Mouse (Mus musculus) adrenal gland, adult 8-10 months (tissue): ENCODE data around the gene Psors1c2. TPM values are rescaled to one million over a fixed set of nuclear protein-coding genes. Genes with fewer than 3 reads are reported as not detected.
"Not testable (repeated sequence)": the region's sequence is repeated elsewhere in the genome, so short reads cannot be mapped to it uniquely, and the experiment has no call there.

Source experiments
- DNase-seq: peaks from one replicate; pipeline ENCODE4 v3.0.0; 2022
- total RNA-seq, 4 experiments: library from RNA; stranded (reverse); gene quantifications; 2 replicates each; pipeline ENCODE4 v1.2.4; 2022

Gene Psors1c2
- total RNA-seq, result not detected

GRCm38 (mm10) chr17:35532901-35533300 lies at the start of gene Psors1c2:
Psors1c2 (plus strand) TSS chr17:35533201.
- DNase-seq, result no peak

GRCm38 (mm10) chr17:35484066-35484465 lies 48.9 kb upstream of the Psors1c2 start:
- no peak for DNase-seq

DNA sequence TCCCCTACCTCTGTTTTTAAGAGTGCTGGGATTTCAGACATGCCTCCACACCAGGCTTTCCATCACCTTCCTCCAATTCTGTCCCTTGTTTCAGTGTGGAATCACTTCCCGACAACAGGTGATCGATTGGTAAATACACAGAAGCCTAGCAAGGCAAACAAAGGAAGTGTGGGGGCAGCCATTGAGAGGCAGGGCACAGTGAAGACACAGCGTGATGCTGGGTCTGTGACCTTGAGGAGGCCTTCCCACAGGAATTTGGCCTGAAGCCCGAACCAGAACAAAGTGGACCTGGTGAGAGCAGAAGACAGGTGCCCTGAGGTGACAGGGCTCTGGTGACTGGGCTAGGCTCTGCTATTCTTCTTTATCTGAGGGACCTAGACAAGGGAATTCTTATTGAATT lies 47.3 kb upstream of the Psors1c2 start:
- DNase-seq, result no peak

DNA sequence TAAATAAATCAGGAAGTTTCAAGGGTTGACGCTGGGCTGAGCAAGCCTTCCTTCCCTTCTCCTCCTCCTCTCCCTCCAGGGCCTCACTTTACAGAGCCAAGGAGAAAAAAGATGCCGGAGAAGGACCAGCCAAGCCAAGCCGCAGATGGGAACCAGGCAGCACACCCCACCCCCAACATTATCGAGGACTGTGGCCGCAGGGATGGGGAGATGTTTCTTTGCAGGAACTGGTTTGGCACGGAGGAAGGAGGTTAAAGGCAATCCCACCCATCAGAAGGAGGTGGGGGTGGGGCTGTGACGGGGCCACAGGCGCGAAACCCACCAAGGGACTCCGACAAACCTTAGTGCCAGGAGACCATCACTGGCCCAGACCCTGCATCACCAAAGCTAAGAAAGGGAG lies 46.3 kb upstream of the Psors1c2 start:
- no peak for DNase-seq

- no peak for DNase-seq
Observed at GRCm38 (mm10) chr17:35488041-35488440, 45.0 kb upstream of the Psors1c2 start.

DNA sequence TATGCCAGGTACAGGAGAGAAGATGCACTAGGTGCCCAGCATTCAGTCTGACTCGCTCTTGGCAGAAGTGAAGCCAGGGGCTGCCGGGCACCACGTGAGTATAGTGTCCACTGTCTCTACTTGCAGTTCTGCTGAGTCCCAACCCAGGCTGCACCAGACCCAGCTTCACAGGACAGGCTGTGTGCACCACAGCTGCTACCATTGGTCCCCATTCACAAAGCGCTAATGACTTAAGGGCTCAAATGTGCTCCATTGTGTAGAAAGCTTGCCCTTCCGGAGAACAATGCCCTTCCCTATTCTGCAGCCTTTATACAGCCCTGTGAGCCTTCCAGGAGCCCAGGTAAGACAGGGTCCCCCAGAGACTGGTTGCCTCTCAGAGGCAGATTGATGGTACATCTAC lies 42.7 kb upstream of the Psors1c2 start:
- no peak for DNase-seq

- DNase-seq, result no peak
Observed at GRCm38 (mm10) chr17:35497124-35497523, 35.9 kb upstream of the Psors1c2 start.

GRCm38 (mm10) chr17:35502226-35502625 lies 30.8 kb upstream of the Psors1c2 start:
- DNase-seq, result no peak

DNA sequence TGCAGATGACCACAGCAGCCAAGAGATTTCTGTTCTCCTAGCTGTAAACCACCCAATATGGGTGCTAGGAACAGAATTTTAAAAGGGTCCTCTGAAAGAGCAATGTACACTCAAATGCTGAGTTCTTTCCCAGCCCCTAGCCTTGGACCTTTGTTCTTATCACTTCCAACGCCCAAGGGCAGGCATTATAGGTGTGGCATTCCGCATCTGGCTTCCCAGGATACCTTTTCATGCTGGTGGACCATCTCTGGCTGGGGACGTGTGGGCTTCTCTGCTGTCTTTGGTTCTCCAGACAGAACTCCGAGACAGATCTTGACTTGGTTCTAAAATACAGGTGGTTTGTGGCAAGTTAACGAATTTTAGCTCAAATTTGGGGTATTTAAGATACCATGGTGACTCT lies 30.2 kb upstream of the Psors1c2 start:
- DNase-seq, result no peak

DNA sequence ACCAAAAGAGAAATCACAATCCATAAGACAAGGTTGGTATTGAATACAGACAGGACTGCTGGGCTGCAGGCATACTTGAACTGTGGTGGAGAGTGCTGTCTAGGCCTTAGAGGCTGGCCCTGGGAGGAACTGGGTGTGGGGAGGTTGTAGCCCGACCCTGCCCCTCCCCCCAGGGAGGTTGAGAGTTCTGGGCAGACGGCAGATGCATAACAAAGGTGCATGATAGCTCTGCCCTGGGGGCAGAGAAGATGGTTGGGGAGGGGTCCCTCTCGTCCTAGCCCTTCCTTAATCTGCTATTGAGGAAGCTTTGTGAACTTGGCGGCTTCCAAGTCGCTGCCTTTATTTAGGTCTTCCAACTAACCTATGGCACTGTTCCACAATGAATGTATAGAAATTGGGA lies 29.2 kb upstream of the Psors1c2 start:
- DNase-seq, result no peak

DNA sequence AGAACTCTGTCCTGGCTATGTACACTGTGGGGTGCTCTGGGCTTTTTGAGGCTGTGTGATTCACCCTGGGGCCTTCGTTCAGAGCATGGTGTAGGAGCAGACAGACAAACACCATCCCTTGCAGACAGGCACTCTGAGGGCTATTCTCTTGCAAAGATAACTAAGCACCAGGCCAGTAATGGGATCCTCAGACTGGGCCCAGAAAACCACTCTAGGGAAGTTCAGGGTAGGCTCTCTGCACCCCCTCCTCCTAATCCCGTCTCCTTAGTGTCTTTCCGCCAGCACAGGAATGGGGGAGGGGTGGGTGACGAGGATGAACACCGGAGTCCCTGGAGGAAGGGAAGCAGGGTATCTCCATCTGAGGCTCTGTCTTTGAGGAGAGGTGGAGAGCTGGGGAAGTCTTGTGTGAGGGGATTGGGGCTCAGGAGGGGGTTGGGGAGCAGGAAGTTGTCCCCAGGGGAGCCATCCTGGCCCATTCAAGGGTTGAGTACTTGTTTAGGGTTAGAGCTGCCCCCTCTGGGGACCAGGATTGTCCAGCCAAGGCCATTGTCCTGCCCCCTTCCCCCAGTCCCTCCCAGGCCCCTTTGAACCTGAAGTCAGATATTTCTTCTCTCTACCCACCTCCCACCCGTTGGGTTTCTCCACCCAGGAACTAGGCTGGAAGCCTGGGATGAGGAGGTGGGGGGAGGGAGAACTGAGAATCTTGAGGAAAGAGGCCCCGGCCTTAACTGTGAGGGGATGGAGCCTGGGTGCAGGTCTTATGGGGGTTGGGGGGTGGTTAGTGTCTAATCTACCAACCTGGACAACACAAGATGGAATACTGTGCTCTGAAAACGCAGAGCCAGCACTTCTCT lies 28.1 kb upstream of the Psors1c2 start:
- DNase-seq, result no peak

GRCm38 (mm10) chr17:35505776-35506175 lies 27.2 kb upstream of the Psors1c2 start, which contains the start of gene Pou5f1:
Pou5f1 (plus strand) TSS chr17:35506018.
- no peak for DNase-seq

DNA sequence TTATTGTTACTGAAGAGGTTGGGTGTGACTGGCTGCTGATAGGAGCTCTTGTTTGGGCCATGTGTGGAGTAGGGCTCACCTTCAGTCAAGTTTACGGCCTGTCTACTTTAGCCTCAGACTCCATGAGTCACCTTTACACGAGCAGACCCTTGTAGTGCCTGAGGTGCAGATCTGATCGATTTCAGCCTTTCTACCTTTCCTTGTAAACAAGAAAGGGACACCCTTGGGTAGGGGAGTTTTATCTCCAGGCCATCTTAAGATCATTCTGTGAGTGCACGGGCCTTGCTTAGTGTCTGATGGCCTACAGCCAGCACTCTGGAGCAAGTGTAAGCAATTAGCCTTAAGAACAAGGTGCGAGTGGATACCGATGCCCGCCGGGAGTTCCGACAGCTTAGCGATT lies 26.1 kb upstream of the Psors1c2 start:
- no peak for DNase-seq

GRCm38 (mm10) chr17:35507556-35508260 lies 25.3 kb upstream of the Psors1c2 start:
- DNase-seq, result no peak

GRCm38 (mm10) chr17:35508279-35508678 lies 24.7 kb upstream of the Psors1c2 start:
- not testable (repeated sequence) for DNase-seq

GRCm38 (mm10) chr17:35509284-35509683 lies 23.7 kb upstream of the Psors1c2 start:
- DNase-seq, result no peak

- no peak for DNase-seq
Observed at GRCm38 (mm10) chr17:35512916-35513626, 19.9 kb upstream of the Psors1c2 start.

- peak; percentile 39 for DNase-seq
Observed at GRCm38 (mm10) chr17:35513886-35514285, 19.1 kb upstream of the Psors1c2 start.

- DNase-seq, result no peak
Observed at GRCm38 (mm10) chr17:35514756-35515155, 18.2 kb upstream of the Psors1c2 start.

- no peak for DNase-seq
Observed at GRCm38 (mm10) chr17:35515911-35516640, 16.9 kb upstream of the Psors1c2 start.

GRCm38 (mm10) chr17:35516652-35517500 lies 16.1 kb upstream of the Psors1c2 start, which contains the start of the genes Tcf19 and Cchcr1:
Tcf19 (minus strand) TSS chr17:35516824.
Cchcr1 (plus strand) TSS chr17:35517100.
- DNase-seq, result peak; percentile 98
